Mouse (Mus musculus): Measurements from ENCODE around the gene Prkcq.
"Not testable (repeated sequence)": the region's sequence is repeated elsewhere in the genome, so short reads cannot be mapped to it uniquely, and the experiment has no call there.

The Prkcq gene

DNA sequence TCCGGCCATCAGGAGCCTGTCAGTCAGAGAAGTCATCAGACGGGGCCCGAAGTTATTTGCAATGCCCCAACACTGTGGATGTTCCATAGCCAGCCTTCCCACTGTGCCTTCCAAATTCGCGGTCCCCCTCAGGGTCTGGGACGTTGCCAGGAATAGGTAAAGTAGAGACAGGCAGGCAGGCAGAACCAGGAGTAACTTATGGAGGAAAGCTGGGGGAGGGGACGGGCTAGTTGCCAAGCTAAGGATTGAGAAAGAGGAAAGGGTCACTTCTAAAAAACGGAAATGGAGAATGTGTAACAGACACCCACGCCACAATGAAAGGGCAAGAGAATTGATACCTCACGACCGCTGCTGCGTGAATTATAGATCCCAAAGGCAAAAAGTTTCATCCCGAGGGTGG, 121.2 kb downstream of the Prkcq start:
- no peak for DNase-seq

DNA sequence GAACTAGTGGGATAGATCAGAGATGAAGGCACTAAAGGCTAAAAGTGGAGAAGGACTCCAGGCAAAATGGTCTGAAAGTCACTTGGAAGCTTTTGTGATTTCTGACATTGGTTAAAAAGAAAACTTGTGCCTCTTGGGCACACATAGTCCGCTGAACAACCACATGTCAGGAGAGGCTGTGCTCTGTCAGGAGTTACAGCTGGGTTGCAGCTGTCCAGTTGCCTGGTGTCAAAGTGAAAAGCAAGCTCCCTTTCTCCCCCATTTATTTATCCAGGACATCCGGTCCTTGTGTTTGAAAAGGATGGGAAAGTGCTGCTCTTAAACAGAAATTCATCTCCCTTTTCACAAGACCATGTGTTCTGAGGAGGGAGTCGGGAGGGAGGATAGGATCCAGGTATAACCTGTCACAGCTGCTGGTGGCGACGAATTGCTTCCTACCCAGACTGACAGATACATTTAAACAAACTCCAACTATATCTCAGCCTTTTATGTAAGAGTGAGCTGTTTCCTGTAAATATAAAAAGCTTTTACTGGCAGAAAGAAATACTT, 122.8 kb downstream of the Prkcq start:
- no peak for DNase-seq

DNA sequence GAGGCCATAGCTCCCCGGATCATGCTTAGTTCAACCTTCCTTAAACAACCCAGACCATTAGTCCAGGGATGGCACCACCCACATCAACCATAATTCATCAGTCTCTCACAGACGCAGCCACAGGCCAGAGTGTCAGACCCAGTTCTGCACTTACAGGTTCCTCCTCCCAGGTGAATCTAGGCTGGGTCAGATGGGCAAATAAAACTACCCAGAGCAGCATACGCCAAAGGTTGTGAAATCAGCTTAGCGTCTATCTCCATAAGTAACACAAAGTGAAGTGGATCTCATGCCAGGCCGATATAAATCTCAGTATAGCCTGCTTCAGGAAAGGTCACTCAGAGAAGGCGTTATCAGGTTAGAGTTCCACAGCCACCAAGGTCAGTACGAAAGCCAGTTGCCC, 126.9 kb downstream of the Prkcq start:
- DNase-seq = no peak

DNA sequence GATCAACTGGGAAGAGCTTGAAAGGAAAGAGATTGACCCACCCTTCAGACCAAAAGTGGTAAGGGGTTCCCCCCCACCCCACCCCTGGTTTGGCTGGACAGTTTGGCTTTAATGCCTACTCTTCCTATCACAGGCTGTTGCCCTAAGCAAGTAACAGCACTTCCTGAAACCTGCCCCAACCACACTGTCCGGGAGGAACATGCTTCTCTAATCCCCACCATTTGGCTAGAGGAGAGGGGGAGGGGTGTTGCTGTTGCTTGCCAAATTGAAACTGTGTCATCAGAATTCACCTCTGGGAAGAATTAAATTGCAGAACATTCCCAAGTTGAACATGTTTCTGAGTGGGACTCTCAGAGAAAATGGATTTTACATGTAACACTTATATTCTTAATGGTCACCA, 127.5 kb downstream of the Prkcq start:
- no peak for DNase-seq

DNA sequence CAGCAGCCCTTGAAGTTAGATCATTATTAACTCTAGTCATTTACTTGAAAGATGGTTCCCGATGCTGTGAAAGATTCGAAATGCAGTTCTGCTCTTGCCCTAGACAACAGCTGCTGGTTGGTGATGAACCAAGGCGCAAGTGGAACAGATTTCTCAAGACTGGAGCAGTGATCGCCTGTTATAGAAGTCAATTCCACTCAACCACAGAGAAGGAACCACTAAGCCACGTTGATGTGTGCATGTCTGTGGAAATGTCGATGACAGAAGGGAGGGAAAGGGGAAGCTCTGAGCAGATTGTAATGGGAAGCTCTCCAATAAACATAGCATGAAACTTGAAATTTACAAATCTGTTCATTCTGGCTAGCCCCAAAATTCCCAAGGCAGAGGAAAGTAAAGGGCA, 128.5 kb downstream of the Prkcq start:
- no peak for DNase-seq

DNA sequence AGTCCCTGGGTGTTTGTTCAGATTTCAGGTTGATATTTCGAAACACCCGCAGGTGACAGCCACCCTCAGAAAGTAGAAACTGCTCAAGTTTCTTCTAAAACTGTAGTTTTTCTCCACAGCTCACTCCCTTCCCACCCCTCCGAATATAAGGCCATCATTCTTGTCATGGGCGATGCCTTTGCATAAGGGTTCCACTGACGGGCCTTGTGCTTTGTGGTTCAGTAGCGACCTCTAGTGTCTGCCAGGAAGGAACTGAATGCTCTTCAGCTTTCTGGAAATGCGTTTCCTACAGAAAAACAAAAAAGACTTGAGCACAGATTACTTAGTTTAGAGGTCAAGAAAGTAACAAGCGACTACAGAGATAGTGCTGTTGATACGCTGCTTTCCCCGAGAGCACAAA, 148.3 kb downstream of the Prkcq start:
- DNase-seq = peak; percentile 15

DNA sequence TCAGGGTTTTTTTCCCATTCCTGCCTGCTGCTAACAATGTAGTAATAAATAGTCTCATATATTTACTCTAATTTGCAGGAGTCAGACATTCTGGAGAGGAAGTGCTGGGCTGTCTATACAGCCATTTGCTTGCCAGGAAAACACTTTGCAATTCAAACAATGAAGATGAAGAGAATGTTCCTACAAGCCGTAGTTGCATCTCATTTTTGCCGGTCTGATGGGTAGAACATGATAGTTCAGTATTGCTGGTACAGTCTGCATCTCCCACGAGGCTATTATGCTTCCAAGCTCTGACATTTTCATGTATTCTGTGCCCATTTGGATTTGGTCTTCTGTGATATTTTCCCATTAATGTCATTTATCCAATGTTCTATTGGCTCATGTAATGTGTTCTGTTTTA, 150.5 kb downstream of the Prkcq start:
- DNase-seq = no peak

DNA sequence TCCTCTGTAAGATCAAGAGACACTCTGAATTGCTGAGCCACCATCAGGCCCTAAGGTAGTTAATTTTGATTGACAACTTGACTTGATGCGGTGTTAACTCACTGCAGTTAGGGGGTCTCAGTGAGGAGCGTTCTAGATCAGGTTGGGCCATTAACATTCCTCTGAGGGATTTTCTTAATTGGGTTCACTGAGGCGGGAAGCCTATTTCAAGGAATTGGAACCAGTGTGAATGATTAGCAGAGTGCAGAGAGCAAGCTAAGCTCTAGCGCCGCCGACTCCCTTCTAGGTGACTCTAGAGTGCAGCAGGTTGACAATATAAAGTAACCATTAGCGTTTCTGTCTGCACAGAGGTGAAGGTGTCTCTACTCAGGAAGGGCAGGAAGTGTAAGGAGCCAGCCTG, 155.4 kb downstream of the Prkcq start:
- DNase-seq = peak; percentile 28

DNA sequence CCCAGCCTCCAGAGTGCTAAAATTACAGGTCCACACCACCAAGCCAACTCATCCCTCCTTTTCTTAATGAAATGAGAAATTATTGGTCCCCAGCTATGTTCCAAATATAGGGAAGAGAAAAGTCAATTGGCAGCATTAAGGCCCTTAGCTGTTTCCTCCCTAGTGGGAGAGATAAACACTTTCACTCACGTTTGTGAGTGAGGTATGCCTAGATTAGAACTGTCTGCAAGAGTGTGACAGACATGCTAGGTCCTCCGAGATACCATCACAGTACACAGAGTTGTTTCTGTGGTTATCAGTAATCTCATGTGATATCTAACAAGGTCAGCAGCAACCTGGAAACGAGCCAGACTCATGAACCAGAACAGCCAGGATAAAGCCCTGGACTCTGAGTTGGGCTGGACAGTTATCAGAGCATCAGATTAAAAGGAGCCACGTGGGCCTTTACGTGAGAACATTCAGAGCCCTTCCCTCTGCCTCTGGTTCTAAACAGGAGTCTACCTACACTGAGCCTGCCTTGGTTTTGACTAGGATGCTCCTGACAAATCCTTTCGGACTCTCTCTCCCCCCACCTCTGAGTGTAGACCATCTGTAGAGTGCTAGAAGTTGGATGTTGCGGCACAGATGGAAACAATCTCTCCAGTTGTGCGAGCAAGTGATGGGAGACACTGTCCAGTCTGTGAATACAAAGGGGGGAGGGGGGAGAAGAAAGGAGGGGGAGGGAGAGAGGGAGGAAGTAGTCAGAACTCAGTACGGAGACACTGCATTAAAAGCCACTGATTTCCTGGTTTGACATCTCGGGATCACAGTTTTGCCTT, 157.7 kb downstream of the Prkcq start:
- DNase-seq = peak; percentile 16

DNA sequence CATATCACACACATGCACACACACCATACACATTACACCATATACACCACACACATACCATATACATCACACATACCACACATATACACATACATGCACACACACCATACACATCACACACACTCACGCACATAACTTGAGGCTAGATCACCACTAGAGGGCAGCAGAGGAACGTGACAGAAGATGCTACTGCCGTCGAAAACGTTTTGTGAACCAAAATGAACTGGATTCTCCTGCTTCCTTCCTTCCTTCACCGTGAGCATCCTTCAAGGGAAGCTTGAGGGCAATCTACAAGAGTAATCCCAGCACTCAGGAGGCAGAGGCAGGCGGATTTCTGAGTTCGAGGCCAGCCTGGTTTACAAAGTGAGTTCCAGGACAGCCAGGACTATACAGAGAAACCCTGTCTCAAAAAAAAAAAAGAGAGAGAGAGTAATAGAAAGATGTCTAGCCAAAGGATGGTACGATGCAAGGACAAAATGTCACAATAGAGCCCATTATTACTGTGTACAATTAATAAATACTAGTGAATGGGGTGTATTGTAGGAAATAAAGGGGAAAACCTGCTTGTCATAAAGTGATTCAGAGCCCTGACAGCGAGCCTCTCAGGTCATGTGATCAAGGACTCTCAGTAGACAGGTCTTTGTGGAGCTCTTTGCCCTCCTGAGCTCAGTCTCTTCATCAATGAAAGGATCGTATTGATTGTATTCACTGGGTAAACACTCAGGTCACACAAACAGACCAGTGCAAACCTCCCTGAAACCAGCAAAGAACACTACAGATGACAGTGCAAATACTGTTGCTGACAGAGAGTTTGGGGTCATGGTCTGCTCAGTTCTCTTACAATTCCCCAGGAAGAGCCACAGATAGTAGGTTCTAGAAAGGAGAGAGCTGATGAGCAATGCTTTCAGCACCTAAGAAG, 159.9 kb downstream of the Prkcq start:
- DNase-seq = peak; percentile 62

DNA sequence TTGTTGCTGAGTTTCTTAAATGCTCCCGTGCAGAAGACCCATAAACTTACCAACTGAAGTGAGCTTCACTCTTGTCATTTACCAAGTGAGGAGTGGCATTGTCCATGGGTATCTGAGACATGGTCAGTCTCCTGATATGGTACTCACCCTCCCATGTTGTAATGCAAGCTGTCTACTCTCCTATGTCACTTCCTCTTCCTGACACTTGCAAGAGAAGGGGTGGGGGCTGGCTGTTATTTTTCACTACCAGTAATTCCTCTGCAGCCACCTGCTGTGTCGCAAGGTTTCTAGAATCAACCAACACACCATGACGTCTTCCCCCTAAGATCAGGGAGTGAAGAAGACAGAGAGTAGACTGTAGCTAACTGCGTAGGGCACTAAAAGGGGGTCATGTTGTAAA, 160.6 kb downstream of the Prkcq start:
- no peak for DNase-seq

DNA sequence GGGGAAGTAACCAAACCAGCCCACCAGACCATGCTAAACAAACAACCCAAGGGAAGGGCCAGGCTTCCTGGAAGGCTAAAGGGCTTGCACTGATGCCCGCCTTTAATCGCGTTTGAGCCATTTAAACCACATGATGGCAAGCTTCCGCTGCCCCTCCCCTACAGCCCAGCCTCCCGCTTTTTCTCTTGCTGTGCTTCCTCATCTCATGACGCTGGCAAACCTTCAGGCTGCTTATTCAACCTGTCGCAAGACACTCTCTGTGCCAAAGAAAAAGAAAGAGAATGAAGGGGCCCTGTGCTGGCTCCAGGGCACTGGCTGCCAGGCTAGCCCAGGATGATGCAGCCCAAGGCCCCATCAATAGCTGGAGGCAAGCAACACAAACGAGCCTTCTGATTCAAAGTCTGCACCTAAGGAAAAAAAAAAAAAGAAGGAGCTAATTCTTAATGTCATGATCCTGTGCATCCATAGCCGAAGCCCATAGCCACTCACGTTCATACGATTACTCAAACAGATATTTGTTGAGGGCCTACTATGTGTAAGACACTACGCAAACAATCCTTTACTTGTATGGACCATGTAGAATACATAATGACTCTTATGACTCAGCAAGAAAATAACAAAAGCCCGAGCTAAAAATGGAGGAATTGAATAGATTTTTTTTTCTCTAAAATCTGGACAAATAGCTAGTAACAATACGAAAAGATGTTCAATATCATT, 161.6 kb downstream of the Prkcq start:
- DNase-seq = peak; percentile 18

DNA sequence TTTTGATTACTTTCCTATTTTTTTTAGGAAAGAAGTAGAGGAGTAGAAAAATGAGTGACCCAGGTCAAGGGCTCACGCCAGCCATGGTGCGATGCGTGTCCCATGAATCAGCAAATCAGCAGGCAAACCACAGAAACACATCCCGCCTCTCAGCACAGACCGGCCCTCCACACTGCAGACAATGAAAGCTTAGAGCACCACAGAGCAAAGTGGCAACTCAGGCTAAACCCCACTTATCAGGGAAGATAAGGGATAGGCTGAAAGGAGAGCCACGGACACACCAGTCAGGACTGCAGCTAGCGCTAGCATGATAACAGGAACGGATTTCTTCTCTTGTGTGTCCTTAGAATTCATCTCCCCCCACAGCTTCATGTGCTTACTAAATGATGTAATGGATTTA, 164.4 kb downstream of the Prkcq start:
- DNase-seq = no peak

DNA sequence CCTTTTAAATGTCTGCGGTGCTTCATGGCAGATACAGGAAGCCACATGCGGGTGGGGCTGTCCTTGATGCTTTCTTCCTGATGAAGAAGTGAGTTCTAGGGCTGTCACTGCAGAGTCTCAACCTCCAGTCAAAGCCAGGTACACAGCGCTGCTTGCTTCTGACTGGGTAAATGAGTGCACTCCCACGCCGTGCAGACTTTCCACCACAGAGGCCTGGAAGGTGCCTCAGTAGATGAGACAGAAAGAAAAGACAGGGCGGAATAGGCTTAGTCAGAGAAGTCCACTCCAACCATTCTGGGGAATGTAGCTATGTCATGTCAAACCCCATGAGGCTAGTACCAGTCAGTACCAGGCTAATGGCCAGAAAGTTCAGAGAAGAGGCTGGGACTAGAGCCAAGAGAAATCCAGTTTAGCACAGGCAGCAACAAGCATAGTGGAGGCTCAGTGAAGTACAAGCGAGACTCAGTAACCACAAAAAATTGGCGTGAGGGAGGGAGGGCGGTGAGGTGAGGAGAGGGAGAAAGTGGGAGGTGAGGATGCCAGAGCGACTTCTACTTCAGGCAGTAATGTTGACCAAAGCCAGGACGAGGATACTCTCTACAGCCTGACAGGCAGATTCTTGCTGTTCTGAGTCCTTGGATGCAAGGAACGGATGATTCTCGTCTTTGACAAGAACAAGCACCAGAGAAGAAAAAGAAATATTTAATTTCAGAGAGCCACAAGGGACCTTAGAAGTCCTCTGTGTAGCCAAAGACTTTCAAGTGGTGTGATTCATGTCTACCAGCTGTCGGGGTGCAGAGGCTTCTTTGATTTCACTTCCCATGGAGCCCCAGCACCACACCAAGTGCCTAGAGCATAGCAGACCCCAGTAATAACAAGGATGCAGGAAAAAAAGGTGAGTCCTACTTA, 167.3 kb downstream of the Prkcq start:
- peak; percentile 32 for DNase-seq

DNA sequence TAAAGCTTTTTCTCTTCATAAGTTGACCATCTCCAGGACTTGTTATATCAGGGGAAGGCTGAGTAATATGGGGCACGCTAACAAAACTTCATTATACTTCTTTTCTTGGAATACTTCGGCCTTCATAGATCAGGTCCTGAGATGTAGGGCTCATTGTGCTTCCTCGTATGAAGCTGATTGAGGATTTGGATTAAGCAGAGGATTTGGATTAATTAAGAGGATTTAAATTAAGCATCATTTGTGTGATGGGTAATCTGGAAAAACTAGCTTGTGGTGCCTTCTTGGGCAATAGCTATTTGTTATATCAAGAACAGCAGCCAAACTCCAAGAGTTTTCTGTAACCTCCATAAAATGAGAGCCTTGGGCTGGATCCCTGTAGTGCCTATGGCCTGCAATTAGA, 172.8 kb downstream of the Prkcq start:
- no peak for DNase-seq

DNA sequence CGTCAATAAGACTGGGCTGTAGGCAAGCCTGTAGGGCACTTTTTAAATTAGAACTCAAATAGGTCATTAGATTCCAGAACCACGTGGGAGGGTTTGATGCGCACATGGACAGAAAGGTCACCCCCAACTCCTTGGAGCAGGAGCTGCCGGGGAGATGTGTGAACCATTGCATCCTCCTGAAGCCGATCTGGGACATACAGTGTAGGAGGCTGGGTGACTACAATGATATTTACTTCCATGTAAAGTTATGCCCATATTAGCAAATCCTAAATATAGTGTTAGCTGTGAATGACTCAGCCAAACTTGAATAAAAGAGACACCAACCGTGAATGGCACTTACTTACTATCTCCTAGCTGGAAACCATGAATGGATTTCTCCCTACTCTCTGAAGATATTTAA, 174.5 kb downstream of the Prkcq start:
- not testable (repeated sequence) for DNase-seq

DNA sequence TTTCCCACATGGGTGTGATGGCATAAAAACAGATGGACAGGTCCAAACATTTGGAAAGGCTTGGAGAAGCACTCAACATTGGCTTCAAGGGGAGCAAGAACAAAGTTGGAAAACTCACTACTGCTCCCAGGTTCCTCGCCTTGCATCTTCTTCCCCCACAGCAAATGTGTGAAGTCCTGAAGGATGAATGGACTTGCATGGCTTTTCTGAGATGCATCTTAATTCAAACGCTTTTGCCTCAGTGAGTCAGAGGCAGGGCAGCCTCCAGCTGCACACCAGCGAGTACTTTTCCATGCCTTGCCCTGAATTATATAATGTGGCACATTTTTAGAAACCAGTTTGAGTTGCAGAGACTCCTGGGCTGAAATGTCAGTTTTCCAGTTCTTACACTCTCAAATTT, 175.9 kb downstream of the Prkcq start:
- no peak for DNase-seq

Measured in kidney, adult 18-20 months (tissue).